Mouse (Mus musculus) forebrain, postnatal 0 days (tissue): ENCODE results near the gene Nrxn3. TPM values are rescaled to one million over a fixed set of nuclear protein-coding genes. Genes with fewer than 3 reads are reported as not detected.

ENCODE experiments used
- ATAC-seq: fragments of 200-750 bp; cut with Nextera tagmentation; 2 replicates; pipeline ENCODE4 v1.8.0; 2017; ENCODE audit warnings: mild to moderate bottlenecking, moderate library complexity
- DNase-seq: peaks from one replicate; pipeline ENCODE4 v3.0.0-alpha.2; 2015
- H3K27ac ChIP-seq: fragments of 300-500 bp; sonication (generic); 2 replicates; pipeline ENCODE4 v1.5.1; 2014; ENCODE audit warnings: low read depth, mild to moderate bottlenecking, antibody characterized with exemption, low read length, moderate library complexity, mixed read lengths
- H3K27me3 ChIP-seq: fragments of 300-500 bp; sonication (generic); 2 replicates; pipeline ENCODE4 v1.6.1; 2014; ENCODE audit warnings: mild to moderate bottlenecking, low read length, mixed read lengths; ENCODE audit not compliant: insufficient read depth
- H3K36me3 ChIP-seq: fragments of 300-500 bp; sonication (generic); 2 replicates; pipeline ENCODE4 v1.6.1; 2014; ENCODE audit warnings: mild to moderate bottlenecking, moderate library complexity; ENCODE audit not compliant: insufficient read depth
- H3K4me1 ChIP-seq: fragments of 300-500 bp; sonication (generic); 2 replicates; pipeline ENCODE4 v1.6.1; 2014; ENCODE audit warnings: antibody characterized with exemption; ENCODE audit not compliant: insufficient read depth
- H3K4me2 ChIP-seq: fragments of 300-500 bp; sonication (generic); 2 replicates; pipeline ENCODE4 v1.6.1; 2014; ENCODE audit warnings: low read depth, mild to moderate bottlenecking, moderate library complexity
- H3K4me3 ChIP-seq: fragments of 300-500 bp; sonication (generic); 2 replicates; pipeline ENCODE4 v1.5.1; 2014; ENCODE audit warnings: low read depth, low read length, mixed read lengths
- H3K9ac ChIP-seq: fragments of 300-500 bp; sonication (generic); 2 replicates; pipeline ENCODE4 v1.6.1; 2014; ENCODE audit warnings: mild to moderate bottlenecking
- H3K9me3 ChIP-seq: fragments of 300-500 bp; sonication (generic); 2 replicates; pipeline ENCODE4 v1.6.1; 2016; ENCODE audit warnings: low read length
- CTCF ChIP-seq: sonication (generic); IDR thresholded peaks from 2 replicates; pipeline ENCODE4 v1.5.1; 2016; ENCODE audit warnings: antibody characterized with exemption, control low read depth, low read depth
- WGBS: fragments of 180-500 bp; shearing (Covaris S2); extraction: QIAGEN DNeasy Blood & Tissue Kit; methylation state at CpG from one replicate; pipeline ENCODE4 v1.1.7; 2014; 5-methylcytosine and 5-hydroxymethylcytosine counted together
- polyA plus RNA-seq: library from polyadenylated mRNA; unstranded; fragments of >200 nt; fragmentation: Nextera tagmentation; extraction: Ambion mirVana; gene quantifications from 2 replicates; pipeline ENCODE4 v1.2.1, GENCODE M21; 2015
- total RNA-seq: library from RNA; depleted of rRNA; stranded (reverse); fragments of >200 nt; gene quantifications from 2 replicates; pipeline ENCODE4 v1.2.3, GENCODE M21; 2014

Gene Nrxn3
- total and polyA plus RNA-seq, 2 experiments from 2014 or later: 59.9 to 94.6 TPM

- H3K4me2 ChIP-seq: no peak overlapping the region
- peak; percentile 72 for ATAC-seq
- WGBS: 13% methylated on average over 6 of the region's 6 CpGs
- DNase-seq: peak; percentile 73
- no peaks in the 10 kb centered on the region for H3K9me3 ChIP-seq
- no peaks in the 10 kb centered on the region for H3K36me3 ChIP-seq
- no peak overlapping the region for H3K9ac ChIP-seq
- H3K27ac ChIP-seq: peak overlapping the region; percentile 73
- TF ChIP-seq CTCF: no peak
- no peaks in the 10 kb centered on the region for H3K27me3 ChIP-seq
- no peak overlapping the region for H3K4me3 ChIP-seq
- H3K4me1 ChIP-seq: peaks cover 5% of the 10 kb centered on the region; the same call in 1 of the 2 replicates
Measured at GRCm38 (mm10) chr12:88859456-88860345, 137.0 kb downstream of the Nrxn3 start.

DNA sequence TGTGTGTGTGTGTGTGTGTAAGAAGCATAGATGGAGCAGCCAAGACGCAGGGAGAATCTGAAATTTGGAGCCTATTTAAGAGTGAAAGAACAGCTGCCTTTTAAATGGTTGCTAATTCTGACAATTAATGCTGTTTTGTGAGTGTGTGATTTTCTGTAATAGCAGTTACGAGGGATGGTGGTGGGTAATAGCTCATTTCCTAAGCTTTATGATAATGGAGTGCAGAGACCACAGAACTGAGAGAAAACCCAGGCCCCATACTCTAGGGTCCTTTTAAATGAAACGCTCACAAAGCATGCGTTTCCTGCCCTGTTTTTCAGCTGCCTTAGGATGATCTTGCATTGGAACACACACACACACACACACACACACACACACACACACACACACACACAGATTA, 137.7 kb downstream of the Nrxn3 start:
- Histone ChIP-seq H3K9ac (no peak overlapping the region), H3K27me3 (no peaks in the 10 kb centered on the region), H3K4me1 (peaks cover 5% of the 10 kb centered on the region; the same call in 1 of the 2 replicates), H3K4me3 (no peak overlapping the region), H3K27ac (peak overlapping the region; percentile 73), H3K4me2 (no peak overlapping the region), H3K36me3 (no peaks in the 10 kb centered on the region), H3K9me3 (no peaks in the 10 kb centered on the region)
- DNase-seq (peak; percentile 55), ATAC-seq (peak; percentile 84)
- TF ChIP-seq CTCF: no peak
- 14% methylated on average over 4 of the region's 4 CpGs for WGBS

DNA sequence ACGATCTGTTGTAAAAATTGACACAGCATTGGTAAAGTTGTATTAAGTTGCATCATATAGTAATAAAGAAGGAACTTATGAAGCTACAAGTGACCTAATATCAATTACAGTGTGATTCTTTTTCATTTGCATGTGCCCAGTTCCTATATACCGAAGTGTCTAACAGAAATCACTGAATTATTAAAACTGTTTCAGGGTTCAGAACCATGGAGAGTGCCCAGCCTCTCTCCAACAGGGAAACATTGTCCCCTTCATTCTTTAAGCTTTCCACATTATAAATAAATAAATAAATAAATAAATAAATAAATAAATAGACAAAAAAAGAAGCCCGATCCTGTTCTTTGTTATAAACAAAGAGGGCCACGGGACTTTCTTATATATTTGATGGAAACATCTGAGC, 140.4 kb downstream of the Nrxn3 start:
- ATAC-seq: no peak
- H3K4me3 ChIP-seq: no peak overlapping the region
- H3K4me2 ChIP-seq: no peak overlapping the region
- H3K4me1 ChIP-seq: peaks cover 5% of the 10 kb centered on the region; the same call in 1 of the 2 replicates
- no peak for TF ChIP-seq CTCF
- DNase-seq: no peak
- H3K9ac ChIP-seq: no peak overlapping the region
- H3K9me3 ChIP-seq: no peaks in the 10 kb centered on the region
- H3K27ac ChIP-seq: no peak overlapping the region
- no peaks in the 10 kb centered on the region for H3K36me3 ChIP-seq
- 72% methylated on average over 4 of the region's 4 CpGs for WGBS
- H3K27me3 ChIP-seq: no peaks in the 10 kb centered on the region

GRCm38 (mm10) chr12:88868288-88868687, 145.6 kb downstream of the Nrxn3 start:
- 0 out of 2 replicates have a peak overlapping the region, but pooled peaks have one; percentile 35 for H3K27ac ChIP-seq
- H3K9me3 ChIP-seq: no peaks in the 10 kb centered on the region
- no peak overlapping the region for H3K4me2 ChIP-seq
- no peak overlapping the region for H3K4me3 ChIP-seq
- DNase-seq: no peak
- peak; percentile 71 for ATAC-seq
- TF ChIP-seq CTCF: no peak
- no peak overlapping the region for H3K9ac ChIP-seq
- no peaks in the 10 kb centered on the region for H3K27me3 ChIP-seq
- H3K36me3 ChIP-seq: no peaks in the 10 kb centered on the region
- no peaks in the 10 kb centered on the region for H3K4me1 ChIP-seq

DNA sequence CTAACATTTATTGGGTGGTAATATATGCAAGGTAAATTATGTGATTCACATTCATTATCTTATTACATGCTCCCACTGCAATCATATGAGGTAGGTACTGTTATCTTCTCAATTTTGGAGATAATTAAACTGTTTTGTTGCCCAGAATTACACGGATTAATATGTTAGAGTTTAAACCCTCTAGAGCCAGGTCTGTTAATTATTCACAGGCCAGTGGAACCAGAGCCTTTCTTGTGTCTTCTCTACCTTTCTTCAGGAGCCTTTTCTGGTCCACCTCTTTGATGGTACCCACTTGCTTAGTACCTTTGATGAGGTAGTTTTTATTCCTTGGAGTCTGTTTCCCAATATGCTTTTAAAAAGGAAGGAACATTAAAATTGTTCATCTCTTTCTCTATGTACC, 174.7 kb downstream of the Nrxn3 start:
- no peaks in the 10 kb centered on the region for H3K9me3 ChIP-seq
- no peak overlapping the region for H3K4me3 ChIP-seq
- H3K27ac ChIP-seq: no peak overlapping the region
- no peak for DNase-seq
- TF ChIP-seq CTCF: no peak
- ATAC-seq: no peak
- no peak overlapping the region for H3K9ac ChIP-seq
- no peaks in the 10 kb centered on the region for H3K36me3 ChIP-seq
- no peaks in the 10 kb centered on the region for H3K27me3 ChIP-seq
- WGBS: 51% methylated on average over 1 of the region's 1 CpGs
- no peak overlapping the region for H3K4me2 ChIP-seq
- H3K4me1 ChIP-seq: peaks cover 3% of the 10 kb centered on the region; the same call in 1 of the 2 replicates

GRCm38 (mm10) chr12:88900014-88900727, 177.5 kb downstream of the Nrxn3 start:
- WGBS: 27% methylated on average over 7 of the region's 7 CpGs
- TF ChIP-seq CTCF: no peak
- H3K4me1 ChIP-seq: peaks cover 3% of the 10 kb centered on the region; the same call in 1 of the 2 replicates
- no peaks in the 10 kb centered on the region for H3K27me3 ChIP-seq
- no peak overlapping the region for H3K4me3 ChIP-seq
- H3K27ac ChIP-seq: peak overlapping the region; percentile 47; the same call in 1 of the 2 replicates
- no peaks in the 10 kb centered on the region for H3K9me3 ChIP-seq
- H3K4me2 ChIP-seq: no peak overlapping the region
- no peaks in the 10 kb centered on the region for H3K36me3 ChIP-seq
- H3K9ac ChIP-seq: no peak overlapping the region
- ATAC-seq: peak; percentile 42; the same call in 1 of the 2 replicates
- DNase-seq: peak; percentile 11

DNA sequence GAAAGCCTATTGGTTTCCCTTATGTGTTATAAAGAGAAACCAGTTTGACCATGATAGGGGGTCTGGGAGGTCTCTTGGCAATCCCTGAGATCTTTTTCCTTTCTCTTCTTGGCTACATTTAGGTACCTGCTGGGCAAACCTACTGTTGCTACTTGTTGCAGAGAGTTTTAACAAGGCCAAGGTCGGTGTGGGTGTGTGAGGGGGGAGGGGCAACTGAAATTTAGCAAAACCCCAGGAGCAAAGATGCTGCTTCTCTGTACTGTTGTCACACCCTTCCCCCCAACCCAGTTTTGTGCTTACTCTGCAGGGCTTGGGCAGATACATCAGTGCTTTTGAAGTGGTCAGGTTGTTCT, 178.0 kb downstream of the Nrxn3 start:
- Histone ChIP-seq H3K4me2 (no peak overlapping the region), H3K36me3 (no peaks in the 10 kb centered on the region), H3K27me3 (no peaks in the 10 kb centered on the region), H3K4me1 (peaks cover 3% of the 10 kb centered on the region; the same call in 1 of the 2 replicates), H3K9me3 (no peaks in the 10 kb centered on the region), H3K4me3 (no peak overlapping the region), H3K9ac (no peak overlapping the region), H3K27ac (no peak overlapping the region)
- DNase-seq (no peak), ATAC-seq (no peak)
- no peak for TF ChIP-seq CTCF
- WGBS: 17% methylated on average over 1 of the region's 1 CpGs
